Mouse (Mus musculus) T-helper 1 cell (primary cell): ENCODE results near the gene Pik3ip1.

ENCODE experiments used
- in situ Hi-C: fragments of 300-600 bp; cut with MboI, MseI; formaldehyde crosslinking; loops from one replicate; pipeline ENCODE4 v1.15.1; 2025; ENCODE audit warnings: high pct_unique_total_duplicates

The Pik3ip1 gene

DNA sequence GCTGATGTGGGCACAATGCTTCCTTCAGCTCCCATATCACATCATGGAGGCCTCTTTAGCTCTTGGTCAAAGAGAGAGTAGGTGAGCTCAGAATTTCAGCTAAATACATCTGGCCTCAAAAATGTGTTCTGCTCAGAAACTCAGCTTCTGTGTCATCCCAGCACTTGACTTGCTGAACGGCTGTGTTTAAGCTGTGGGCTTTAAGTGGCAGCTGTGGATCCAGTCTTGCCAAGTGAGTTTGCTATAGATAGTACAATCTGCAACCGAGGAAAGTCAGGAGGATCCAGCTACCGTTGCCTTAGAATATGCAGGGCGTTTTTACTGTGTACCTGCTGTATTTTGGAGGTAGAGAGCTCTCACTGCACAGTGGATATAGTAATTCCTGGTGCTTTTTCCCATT, 27.8 kb upstream of the Pik3ip1 start:
- in situ Hi-C loops = no loop called here

GRCm38 (mm10) chr11:3302792-3303191, 27.4 kb upstream of the Pik3ip1 start:
- in situ Hi-C loops = no loop called here

- in situ Hi-C loops = no loop called here
These were observed 24.4 kb upstream of the Pik3ip1 start for GRCm38 (mm10) chr11:3305821-3306220.

DNA sequence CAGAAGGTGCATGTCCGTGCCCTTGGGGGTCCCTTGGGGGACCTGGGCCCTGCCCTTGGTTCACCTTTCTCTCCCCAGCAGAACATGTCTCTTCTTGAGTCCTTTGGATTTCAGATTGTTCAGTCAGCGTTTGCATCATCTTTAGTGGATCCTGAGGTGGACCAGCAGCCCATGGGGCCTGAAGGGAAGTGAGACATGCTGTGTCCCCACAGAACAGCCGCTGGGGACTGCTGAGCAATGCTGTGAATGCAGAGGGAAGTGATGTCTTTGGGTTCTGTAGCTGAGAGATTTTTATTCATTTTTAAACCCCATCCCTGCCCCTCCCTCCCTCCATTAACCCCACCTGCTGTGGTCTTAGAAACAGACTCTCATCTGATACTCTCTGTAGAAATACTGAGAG, 22.3 kb upstream of the Pik3ip1 start:
- in situ Hi-C loops = no loop called here

GRCm38 (mm10) chr11:3309884-3310283, 20.3 kb upstream of the Pik3ip1 start:
- in situ Hi-C loops = no loop called here

DNA sequence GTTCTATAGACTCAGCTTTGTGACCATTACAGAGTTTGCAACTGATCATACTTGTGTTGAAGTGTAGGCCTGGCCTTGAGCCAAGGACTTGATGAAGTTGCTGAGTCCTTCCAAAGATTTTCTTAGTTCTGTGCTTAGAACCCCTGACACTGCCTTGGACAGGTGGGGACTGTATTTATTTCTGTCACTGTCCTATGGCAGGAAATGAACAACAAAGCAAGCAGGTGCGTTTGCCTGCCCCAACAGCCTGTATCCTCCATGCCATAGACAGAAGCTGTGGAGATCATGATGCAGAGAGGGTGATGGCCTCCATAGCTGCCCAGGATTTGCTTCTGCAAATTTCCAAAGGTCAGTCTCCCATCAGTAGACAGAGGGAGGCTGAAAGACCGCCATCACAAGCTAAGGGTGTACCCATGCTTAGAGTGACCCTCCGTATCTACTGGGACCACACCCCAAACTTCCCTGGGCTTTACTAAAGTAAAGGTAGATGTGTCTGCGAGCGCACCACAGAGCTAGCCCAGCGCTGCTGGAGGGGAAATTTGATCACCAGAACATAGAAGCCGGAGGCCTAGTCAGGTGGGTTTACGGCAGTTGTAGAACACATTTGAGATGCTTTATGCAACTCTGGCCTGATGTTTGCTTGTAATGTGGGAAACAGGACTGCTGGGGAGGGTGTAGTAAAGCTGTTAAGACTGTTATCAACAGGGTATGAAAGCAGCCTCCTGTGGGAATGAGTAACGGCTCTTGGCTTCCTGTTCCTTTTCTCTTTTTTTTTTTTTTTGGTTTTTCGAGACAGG, 19.2 kb upstream of the Pik3ip1 start:
- in situ Hi-C loops = no loop called here

DNA sequence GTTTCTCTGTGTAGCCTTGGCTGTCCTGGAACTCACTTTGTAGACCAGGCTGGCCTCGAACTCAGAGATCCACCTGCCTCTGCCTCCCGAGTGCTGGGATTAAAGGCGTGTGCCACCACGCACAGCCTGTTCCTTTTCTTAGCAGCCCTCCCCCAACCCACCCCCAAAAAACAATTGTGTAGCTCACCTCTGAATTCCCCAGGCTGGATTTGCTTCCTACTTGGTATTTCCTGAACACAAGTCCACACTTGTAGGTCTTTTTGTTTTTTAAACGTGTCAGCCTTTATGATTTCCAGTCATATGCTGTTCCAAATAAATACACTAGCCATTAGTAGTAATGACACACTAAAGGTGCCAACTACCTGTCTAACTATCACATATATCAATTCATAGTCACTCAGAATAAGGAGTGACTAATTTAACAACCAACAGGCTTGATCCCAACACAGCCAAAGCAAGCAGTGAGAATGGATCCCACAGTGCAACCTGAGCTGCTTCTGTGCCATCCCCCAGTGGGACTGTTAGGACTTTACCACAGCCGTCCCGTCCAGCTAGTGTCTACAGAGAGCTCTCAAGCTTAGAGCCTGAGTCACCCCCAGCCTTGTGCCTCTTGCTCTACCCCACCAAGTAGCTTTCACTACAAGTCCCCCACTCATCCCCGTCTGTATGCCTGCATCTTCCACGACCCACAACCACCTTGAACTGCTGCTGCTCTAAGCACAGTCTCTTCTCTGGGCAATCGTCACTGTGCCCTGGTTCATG, 18.4 kb upstream of the Pik3ip1 start:
- in situ Hi-C loops = no loop called here

GRCm38 (mm10) chr11:3313294-3313693, 16.9 kb upstream of the Pik3ip1 start:
- in situ Hi-C loops = no loop called here

DNA sequence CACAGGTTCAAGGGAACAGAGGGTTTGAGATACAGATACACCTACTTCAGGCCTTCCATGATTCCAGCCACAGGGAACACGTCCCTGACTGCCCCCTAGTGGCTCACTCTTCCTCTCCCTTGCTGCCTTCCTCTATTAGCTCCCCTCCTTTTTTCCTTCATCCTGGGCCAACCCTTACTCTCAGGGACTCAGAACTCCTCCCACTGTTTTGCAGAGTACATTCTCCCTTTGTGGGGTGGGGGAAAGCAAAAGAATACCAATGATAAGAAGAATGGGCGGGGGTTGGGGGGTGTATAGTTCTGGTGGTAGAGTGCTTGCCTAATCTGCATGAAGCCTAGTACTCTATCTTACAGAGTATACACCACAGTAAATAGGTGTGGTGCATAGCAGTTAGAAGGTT, 16.1 kb upstream of the Pik3ip1 start:
- in situ Hi-C loops = no loop called here

DNA sequence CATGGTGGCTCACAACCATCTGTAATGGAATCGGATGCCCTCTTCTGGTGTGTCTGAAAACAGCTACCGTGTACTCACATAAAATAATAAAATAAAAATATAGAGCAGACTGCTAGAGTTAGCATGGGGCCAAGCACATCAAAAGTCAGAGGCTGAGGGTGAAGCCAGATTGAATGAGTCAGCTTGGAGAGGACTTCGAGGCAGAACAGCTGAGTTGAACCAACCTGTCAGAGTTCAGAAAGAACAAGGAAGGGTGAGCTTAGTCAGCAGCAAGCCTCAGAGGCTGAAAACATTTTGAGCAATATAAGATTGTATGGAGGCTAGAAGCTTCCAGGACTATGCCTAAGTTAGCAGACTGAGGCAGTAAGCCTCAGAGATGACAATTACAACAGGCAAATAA, 11.9 kb upstream of the Pik3ip1 start:
- in situ Hi-C loops = no loop called here

GRCm38 (mm10) chr11:3328271-3328670, 1.9 kb upstream of the Pik3ip1 start:
- in situ Hi-C loops = no loop called here

DNA sequence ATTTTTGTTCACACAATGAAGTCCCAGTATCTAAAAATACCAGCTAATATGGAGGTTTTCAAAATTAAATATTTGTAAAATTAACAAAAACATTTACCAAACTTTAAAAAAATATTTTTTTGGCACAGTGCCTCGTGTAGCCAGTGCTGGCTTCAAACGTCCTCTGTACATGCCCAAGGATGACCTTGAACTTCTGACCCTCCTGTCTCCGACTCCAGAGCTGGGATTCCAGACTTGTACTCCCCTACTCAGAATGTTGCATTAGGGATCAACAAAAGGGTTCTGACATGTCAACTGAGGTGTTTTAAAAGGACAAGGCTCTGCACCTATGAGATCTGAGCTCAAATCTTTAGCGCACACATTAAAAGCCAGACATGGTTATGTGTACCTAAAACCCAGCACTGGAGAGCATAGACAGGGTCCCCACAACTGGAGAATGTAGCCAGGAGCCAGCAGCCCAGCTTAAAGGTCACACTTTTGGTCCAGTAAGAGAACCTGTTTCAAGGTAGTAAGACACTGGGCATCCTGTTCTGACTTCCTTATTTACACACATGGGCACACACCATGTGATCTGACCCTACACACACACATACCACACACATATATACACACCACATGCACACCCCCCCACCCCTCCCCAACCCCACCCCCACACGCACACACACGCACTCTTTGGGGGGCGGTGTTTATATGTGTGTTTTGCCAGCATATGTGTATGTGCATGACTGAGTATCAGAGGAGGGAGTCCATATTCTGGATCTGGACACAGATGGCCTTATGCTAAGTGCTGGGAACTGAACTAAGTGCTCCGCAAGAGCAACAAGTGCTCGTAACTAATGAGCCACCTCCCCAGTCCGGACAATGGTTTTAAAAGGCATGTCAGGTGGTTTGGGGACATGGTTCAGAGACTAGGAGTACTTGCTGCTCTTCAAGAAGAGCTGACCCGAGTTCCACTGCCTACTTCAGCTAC, 1.1 kb upstream of the Pik3ip1 start:
- in situ Hi-C loops = no loop called here

DNA sequence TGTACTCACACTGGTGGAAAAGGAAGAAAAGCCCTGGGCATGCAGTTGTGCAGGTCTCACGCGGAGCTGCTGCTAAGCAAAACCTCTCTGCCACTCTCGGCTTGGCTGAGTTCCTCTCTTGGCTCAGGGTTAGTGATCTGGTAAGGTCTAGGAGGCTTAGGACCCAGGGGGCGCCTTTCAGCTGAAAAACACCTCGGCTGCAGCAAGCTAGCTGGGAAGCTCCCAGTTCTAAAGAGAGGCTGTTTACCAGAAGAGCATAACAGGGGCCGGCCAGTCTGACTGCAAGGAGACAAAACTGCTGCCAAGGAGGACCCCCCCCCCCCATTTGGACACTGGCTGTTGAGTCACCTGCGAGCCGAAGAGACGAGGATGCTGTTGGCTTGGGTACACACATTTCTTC, 365 bp downstream of the Pik3ip1 start:
- in situ Hi-C loops = loop anchor here (5.0 kb wide), 1 partner anchor 38 kb away; no protein-coding TSS in a partner anchor

GRCm38 (mm10) chr11:3330991-3331750, 970 bp downstream of the Pik3ip1 start:
- in situ Hi-C loops = loop anchor here (5.0 kb wide), 1 partner anchor 39 kb away; no protein-coding TSS in a partner anchor

DNA sequence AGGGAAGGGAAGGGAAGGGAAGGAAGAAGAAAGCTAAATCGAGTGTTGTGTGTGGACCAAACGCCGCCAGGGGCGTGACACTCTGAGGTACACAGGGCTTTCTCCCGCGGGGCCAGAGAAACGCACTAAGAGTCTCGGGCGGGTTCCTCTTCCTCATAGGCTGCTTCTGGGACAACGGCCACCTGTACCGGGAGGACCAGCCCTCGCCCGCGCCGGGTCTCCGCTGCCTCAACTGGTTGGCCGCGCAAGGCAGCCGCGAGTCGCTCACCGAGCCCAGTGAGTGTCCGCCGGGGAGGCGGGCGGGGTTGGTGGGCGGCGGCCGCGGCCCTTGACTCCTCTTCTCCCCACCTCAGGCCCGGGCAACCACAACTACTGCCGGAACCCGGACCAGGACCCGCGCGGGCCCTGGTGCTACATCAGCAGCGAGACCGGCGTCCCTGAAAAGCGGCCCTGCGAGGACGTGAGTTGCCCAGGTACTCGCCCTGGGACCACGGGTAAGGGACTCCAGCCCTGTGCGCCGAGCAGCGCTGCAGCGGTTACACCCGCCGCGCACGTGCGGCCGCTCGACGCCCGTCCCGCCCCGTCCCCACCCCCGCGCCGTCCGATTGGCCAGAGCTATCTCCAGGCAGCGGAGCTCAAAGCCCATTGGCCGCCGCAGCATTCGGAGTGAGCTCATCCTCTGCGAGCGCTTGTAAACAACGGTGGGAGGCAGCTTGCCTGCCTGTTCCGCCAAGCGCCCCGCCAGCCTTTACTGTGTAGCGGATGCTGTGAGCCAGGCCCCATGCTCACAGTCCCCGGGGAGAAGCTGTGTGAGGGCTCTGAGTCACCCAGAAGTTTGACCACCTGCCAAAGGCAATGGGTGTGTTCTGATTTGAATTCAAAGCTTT, 1.8 kb downstream of the Pik3ip1 start:
- in situ Hi-C loops = loop anchor here (5.0 kb wide), 1 partner anchor 40 kb away; no protein-coding TSS in a partner anchor

GRCm38 (mm10) chr11:3333111-3333695, 3.0 kb downstream of the Pik3ip1 start:
- in situ Hi-C loops = loop anchor here (5.0 kb wide), 1 partner anchor 41 kb away; no protein-coding TSS in a partner anchor

DNA sequence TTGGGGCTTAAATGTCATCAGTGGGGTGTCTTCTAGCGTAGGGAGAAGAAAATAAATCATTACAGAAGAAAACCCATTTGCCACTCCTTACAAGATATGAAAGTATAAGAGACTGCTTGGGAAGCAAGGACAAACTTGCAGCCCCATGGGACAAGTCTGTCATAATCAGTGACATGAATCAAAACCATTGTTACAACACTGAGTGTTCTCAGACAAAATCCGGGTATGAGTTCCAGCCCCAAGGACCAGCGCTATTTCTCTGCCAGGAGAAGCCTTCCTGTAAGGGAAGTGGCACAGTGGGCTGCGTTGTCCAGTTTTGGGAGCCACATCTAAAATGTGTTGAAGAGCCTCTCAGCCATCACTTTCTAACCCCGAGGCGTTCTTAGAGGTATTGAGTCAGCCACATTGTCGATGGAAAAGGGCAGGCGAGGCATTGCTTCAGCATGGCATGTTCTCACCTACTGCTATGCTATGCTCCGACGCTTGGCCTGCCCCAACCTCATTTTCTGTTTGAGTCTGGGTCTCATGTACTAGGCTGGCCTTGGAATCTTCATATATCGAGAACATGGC, 4.0 kb downstream of the Pik3ip1 start:
- in situ Hi-C loops = loop anchor here (5.0 kb wide), 1 partner anchor 42 kb away; no protein-coding TSS in a partner anchor

DNA sequence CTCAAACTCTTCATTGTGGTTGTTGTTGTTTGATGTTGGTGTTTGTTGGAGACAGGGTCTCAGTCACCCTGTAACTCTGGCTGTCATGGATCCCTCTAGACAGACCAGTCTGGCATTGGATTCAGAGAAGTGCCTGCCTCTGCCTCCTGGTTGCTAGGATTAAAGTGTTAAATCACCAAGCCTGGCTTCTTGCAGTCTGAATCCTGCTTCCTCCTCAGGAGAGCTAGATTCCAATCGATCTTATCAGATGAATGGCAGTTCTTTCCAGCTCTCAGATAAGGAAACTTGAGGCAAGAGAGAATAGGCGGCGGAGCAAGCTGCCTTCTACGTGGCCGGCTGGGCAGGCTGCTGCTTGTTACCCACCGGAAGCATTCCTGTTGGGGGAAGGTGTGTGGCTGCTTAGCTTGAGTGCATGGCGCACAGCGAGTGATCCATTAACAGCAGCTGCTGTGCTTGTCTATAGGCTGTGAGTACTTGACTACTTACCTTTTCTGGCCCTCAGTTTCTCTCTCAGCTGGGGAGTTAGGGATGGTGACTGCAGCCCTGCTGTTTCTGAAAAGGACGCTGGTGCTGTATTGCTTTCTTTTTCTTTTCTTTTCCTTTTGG, 4.6 kb downstream of the Pik3ip1 start:
- in situ Hi-C loops = loop anchor here (5.0 kb wide), 2 partner anchors 43 to 312 kb away; partner anchors contain the start of gene Morc2a
